Mouse (Mus musculus): ENCODE measurements around the gene Tpm3-rs7. TPM values are rescaled to one million over a fixed set of nuclear protein-coding genes. Genes with fewer than 3 reads are reported as not detected.
"Not testable (repeated sequence)": the region's sequence is repeated elsewhere in the genome, so short reads cannot be mapped to it uniquely, and the experiment has no call there.

Tpm3-rs7 gene
- 4.6 TPM in 2 replicates for polyA plus RNA-seq (2015; fragmentation: Nextera tagmentation; extraction: Ambion mirVana)

DNA sequence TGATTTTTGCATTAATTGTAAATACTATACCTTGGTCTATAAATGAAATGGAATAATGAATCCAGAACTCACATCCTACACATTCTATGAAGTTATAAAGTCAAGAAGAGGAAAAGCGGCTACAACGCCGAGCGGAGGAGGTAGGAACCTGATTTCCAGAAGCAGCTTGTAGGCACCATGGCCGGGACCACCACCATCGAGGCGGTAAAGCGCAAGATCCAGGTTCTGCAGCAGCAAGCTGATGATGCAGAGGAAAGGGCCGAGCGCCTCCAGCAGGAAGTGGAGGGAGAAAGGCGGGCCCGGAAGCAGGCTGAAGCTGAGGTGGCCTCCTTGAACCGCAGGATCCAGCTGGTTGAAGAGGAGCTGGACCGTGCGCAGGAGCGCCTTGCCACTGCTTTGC, at the start of gene Tpm3-rs7:
Gene Tpm3-rs7 (plus strand): TSS at position 110 of the 400 bp plus-strand sequence.
- not testable (repeated sequence) for ATAC-seq (ENCODE audit: low FRiP score); H3K4me1 ChIP-seq (replicated peaks); H3K36me3 ChIP-seq; H3K9ac ChIP-seq; H3K4me2 ChIP-seq; H3K4me3 ChIP-seq; H3K27me3 ChIP-seq; H3K9me3 ChIP-seq; H3K27ac ChIP-seq
- 97% methylated on average over 16 of the region's 16 CpGs for WGBS

DNA sequence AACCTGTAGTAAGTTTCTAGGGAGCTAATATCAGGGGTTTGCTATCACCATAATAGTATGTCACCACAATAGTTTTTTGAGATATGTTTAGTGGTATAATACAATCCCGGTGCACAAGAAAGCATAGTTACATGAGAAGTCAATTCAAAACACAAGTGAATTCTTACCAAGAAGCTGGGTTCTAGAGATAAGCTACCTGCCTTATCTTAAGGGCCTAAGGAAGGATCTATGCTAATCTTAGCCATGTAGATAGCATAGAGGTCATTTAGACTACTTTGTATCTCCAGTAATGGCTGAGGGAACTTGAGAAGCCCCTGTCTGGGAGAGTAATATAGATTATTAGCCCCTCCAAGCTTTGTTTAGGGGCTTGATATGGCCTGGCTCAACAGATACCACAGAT, 2.6 kb downstream of the Tpm3-rs7 start:
- no peaks in the 10 kb centered on the region for H3K4me1 ChIP-seq (replicated peaks)
- no peaks in the 10 kb centered on the region for H3K9me3 ChIP-seq
- H3K9ac ChIP-seq = no peak overlapping the region
- H3K27me3 ChIP-seq = no peaks in the 10 kb centered on the region
- H3K4me3 ChIP-seq = no peak overlapping the region
- no peaks in the 10 kb centered on the region for H3K36me3 ChIP-seq
- no peak overlapping the region for H3K4me2 ChIP-seq
- no peak overlapping the region for H3K27ac ChIP-seq
- 97% methylated on average over 1 of the region's 1 CpGs for WGBS
- no peak for ATAC-seq (ENCODE audit: low FRiP score)

DNA sequence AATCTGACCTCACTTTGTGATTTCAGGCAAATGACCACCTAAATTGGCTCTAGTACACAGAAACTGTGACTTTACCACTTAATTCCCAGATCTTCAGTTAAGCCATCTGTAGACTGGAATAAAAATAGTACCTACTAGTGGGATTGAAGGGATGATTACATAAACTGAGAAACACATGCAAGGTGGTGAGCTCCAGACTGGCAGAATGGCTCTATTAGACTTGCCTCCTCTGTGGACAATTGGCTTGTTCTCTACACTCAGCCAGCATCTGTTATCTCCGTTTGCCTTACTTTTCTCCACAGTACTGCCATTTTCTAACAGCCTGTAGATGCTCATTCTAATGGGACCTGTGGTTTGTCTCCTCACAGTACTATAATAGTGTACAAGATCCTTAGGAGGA, 49.0 kb downstream of the Tpm3-rs7 start:
- H3K4me1 ChIP-seq (replicated peaks) = no peaks in the 10 kb centered on the region
- no peaks in the 10 kb centered on the region for H3K27me3 ChIP-seq
- no peak overlapping the region for H3K4me2 ChIP-seq
- 81% methylated on average over 1 of the region's 1 CpGs for WGBS
- ATAC-seq (ENCODE audit: low FRiP score) = no peak
- no peak overlapping the region for H3K27ac ChIP-seq
- H3K36me3 ChIP-seq = no peaks in the 10 kb centered on the region
- H3K9me3 ChIP-seq = no peaks in the 10 kb centered on the region
- no peak overlapping the region for H3K4me3 ChIP-seq
- H3K9ac ChIP-seq = no peak overlapping the region

Measured in hindbrain, embryonic 13.5 days (tissue).